Mouse (Mus musculus): Measurements from ENCODE around the gene Fut8.
"Not testable (repeated sequence)": the region's sequence is repeated elsewhere in the genome, so short reads cannot be mapped to it uniquely, and the experiment has no call there.

Fut8 gene

GRCm38 (mm10) chr12:77222272-77222874 lies 15.6 kb upstream of the Fut8 start:
- DNase-seq (ENCODE audit: extremely low spot score, low spot score): no peak

- no peak for DNase-seq (ENCODE audit: extremely low spot score, low spot score)
These were observed 14.3 kb upstream of the Fut8 start for GRCm38 (mm10) chr12:77223595-77223994.

- no peak for DNase-seq (ENCODE audit: extremely low spot score, low spot score)
These were observed 13.8 kb upstream of the Fut8 start for GRCm38 (mm10) chr12:77224121-77224520.

GRCm38 (mm10) chr12:77224891-77225290 lies 13.0 kb upstream of the Fut8 start:
- DNase-seq (ENCODE audit: extremely low spot score, low spot score): no peak

- no peak for DNase-seq (ENCODE audit: extremely low spot score, low spot score)
These were observed 12.2 kb upstream of the Fut8 start for GRCm38 (mm10) chr12:77225727-77226126.

- no peak for DNase-seq (ENCODE audit: extremely low spot score, low spot score)
These were observed 2.0 kb upstream of the Fut8 start for GRCm38 (mm10) chr12:77235958-77236357.

GRCm38 (mm10) chr12:77238531-77239389 lies 835 bp downstream of the Fut8 start:
- DNase-seq (ENCODE audit: extremely low spot score, low spot score): peak; percentile 90

GRCm38 (mm10) chr12:77239390-77240061 lies 1.6 kb downstream of the Fut8 start:
- DNase-seq (ENCODE audit: extremely low spot score, low spot score): no peak

- no peak for DNase-seq (ENCODE audit: extremely low spot score, low spot score)
These were observed 2.4 kb downstream of the Fut8 start for GRCm38 (mm10) chr12:77240372-77240771.

GRCm38 (mm10) chr12:77240839-77241238 lies 2.9 kb downstream of the Fut8 start:
- DNase-seq (ENCODE audit: extremely low spot score, low spot score): no peak

- DNase-seq (ENCODE audit: extremely low spot score, low spot score): no peak
These were observed 24.7 kb downstream of the Fut8 start for GRCm38 (mm10) chr12:77262650-77263049.

- no peak for DNase-seq (ENCODE audit: extremely low spot score, low spot score)
These were observed 25.9 kb downstream of the Fut8 start for GRCm38 (mm10) chr12:77263816-77264215.

GRCm38 (mm10) chr12:77270694-77271093 lies 32.8 kb downstream of the Fut8 start:
- DNase-seq (ENCODE audit: extremely low spot score, low spot score): no peak

- no peak for DNase-seq (ENCODE audit: extremely low spot score, low spot score)
These were observed 50.6 kb downstream of the Fut8 start for GRCm38 (mm10) chr12:77288507-77288906.

- no peak for DNase-seq (ENCODE audit: extremely low spot score, low spot score)
These were observed 53.1 kb downstream of the Fut8 start for GRCm38 (mm10) chr12:77291017-77291416.

GRCm38 (mm10) chr12:77291864-77292263 lies 53.9 kb downstream of the Fut8 start:
- not testable (repeated sequence) for DNase-seq (ENCODE audit: extremely low spot score, low spot score)

- no peak for DNase-seq (ENCODE audit: extremely low spot score, low spot score)
These were observed 54.7 kb downstream of the Fut8 start for GRCm38 (mm10) chr12:77292375-77293258.

GRCm38 (mm10) chr12:77296119-77296518 lies 58.2 kb downstream of the Fut8 start:
- no peak for DNase-seq (ENCODE audit: extremely low spot score, low spot score)

GRCm38 (mm10) chr12:77297114-77297513 lies 59.2 kb downstream of the Fut8 start:
- DNase-seq (ENCODE audit: extremely low spot score, low spot score): no peak

- no peak for DNase-seq (ENCODE audit: extremely low spot score, low spot score)
These were observed 59.9 kb downstream of the Fut8 start for GRCm38 (mm10) chr12:77297858-77298257.

- no peak for DNase-seq (ENCODE audit: extremely low spot score, low spot score)
These were observed 64.1 kb downstream of the Fut8 start for GRCm38 (mm10) chr12:77302011-77302410.
